Mouse (Mus musculus): ENCODE measurements at regions not wholly inside any gene's neighbourhood (a gene's known extent, or its start where the extent isn't known, plus 50 kb on each side); places are given as distances from the start of the nearest gene placed in this dataset.

DNA sequence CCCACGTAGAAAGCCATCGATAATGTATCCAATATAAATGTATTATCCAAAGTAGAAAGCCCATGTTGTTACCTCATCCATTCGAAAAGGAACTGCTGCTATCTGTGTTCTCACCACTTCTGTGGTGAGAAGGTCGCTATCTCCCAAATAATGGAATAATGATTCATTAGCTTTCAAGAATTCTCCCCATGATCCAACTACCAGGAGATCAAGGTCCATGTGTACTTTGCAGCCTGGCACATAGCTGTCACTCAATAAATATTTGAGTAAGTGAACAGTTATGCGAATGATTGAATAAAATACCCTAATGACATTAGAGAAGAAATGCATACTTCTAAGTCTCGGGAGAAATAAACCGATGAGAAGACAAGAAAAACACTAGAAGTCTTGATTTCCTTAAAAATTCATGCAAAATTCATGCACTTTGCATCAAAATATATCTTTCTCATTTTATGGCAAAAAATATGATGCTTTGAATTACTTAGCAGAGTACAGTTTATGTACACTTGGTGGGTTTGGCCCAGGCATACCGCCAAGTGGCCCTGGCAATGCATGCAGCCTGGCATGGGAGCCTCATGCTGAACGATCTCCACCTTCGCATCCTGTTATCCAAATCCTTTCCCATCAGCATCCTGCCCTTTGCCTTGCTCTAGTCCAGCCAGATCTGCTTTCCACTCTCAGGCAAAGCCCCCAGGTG, 208.7 kb downstream of the Rpl10-ps3 start:
- Histone ChIP-seq H3K4me3 (ENCODE audit: control insufficient read depth in 1 of 2, insufficient read depth in 1 of 2, low read depth in 2 of 2, low read length in 2 of 2) (no peak overlapping the region), H3K9ac (ENCODE audit: control insufficient read depth, low read depth, low read length, poor library complexity, severe bottlenecking) (no peak overlapping the region), H3K4me1 (ENCODE audit: control insufficient read depth in 1 of 2, insufficient read depth in 2 of 2, low read length in 2 of 2) (no peaks in the 10 kb centered on the region), H3K36me3 (ENCODE audit: control insufficient read depth in 1 of 2, insufficient read depth in 2 of 2, low read length in 2 of 2) (no peaks in the 10 kb centered on the region), H3K27me3 (ENCODE audit: control insufficient read depth in 1 of 2, insufficient read depth in 2 of 2, low read length in 2 of 2) (no peaks in the 10 kb centered on the region), H3K27ac (ENCODE audit: control insufficient read depth, low read depth, low read length) (no peak overlapping the region), H3K9me3 (replicated peaks; ENCODE audit: insufficient read depth, low read length) (no peaks in the 10 kb centered on the region), H3K79me2 (ENCODE audit: control insufficient read depth, insufficient read depth, low read length, poor library complexity) (no peaks in the 10 kb centered on the region)
- TF ChIP-seq POLR2AphosphoS2 (IDR thresholded peaks at IDR 0.05; ENCODE audit: low read length) (no peak), MAFK (IDR thresholded peaks at IDR 0.05; ENCODE audit: borderline replicate concordance, low read depth, low read length) (no peak), USF2 (IDR thresholded peaks at IDR 0.05; ENCODE audit: borderline replicate concordance in 1 of 2, insufficient read depth in 1 of 2, low read depth in 1 of 2, low read length in 2 of 2) (no peak), NRF1 (IDR thresholded peaks at IDR 0.05; ENCODE audit: insufficient read depth, low read depth, low read length, poor library complexity, severe bottlenecking) (no peak), MAZ (IDR thresholded peaks at IDR 0.05; ENCODE audit: low read depth, low read length) (no peak), UBTF (IDR thresholded peaks at IDR 0.05; ENCODE audit: borderline replicate concordance, insufficient read depth, low read depth, low read length) (no peak), CHD2 (IDR thresholded peaks at IDR 0.05; ENCODE audit: low read length) (no peak), EP300 (IDR thresholded peaks at IDR 0.05; ENCODE audit: low read depth in 1 of 2, low read length in 2 of 2) (no peak), NELFE (IDR thresholded peaks at IDR 0.05; ENCODE audit: low read depth, low read length) (no peak), CTCF (IDR thresholded peaks at IDR 0.05 in 2 of 3, conservative IDR thresholded peaks at IDR 0.05 in 1 of 3; ENCODE audit: control insufficient read depth in 1 of 3, insufficient read depth in 1 of 3, low read depth in 2 of 3, low read length in 3 of 3, poor library complexity in 1 of 3, severe bottlenecking in 1 of 3) (no peak), CHD1 (IDR thresholded peaks at IDR 0.05; ENCODE audit: low read depth, low read length) (no peak)
- DNase-seq (ENCODE audit: low read depth, low spot score): no peak

DNA sequence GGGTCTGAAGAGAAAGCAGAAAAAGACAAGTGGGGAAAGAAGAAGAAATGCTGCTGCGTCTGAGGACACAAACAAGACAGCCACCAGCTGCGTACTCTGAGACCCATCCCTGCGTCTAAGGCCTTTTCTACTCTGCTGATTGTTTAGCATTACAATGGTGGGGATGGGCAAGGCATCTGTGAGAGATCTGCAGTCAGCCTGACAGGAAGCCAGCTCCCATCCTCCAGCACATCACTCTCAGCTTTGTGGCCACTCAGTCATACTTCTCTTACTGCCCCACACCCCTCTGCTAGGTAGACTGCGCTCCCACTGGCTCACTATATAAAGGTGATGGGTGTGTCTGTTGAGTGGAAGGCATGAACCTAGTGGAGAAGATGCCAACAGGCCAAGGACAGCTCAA, 220.5 kb downstream of the Rpl10-ps3 start:
- no peak overlapping the region for H3K9ac ChIP-seq (ENCODE audit: control insufficient read depth, low read depth, low read length, poor library complexity, severe bottlenecking)
- H3K27ac ChIP-seq (ENCODE audit: control insufficient read depth, low read depth, low read length): no peak overlapping the region
- no peak for DNase-seq (ENCODE audit: low read depth, low spot score)
- TF ChIP-seq CHD2 (IDR thresholded peaks at IDR 0.05; ENCODE audit: low read length) (no peak), CTCF (IDR thresholded peaks at IDR 0.05 in 2 of 3, conservative IDR thresholded peaks at IDR 0.05 in 1 of 3; ENCODE audit: control insufficient read depth in 1 of 3, insufficient read depth in 1 of 3, low read depth in 2 of 3, low read length in 3 of 3, poor library complexity in 1 of 3, severe bottlenecking in 1 of 3) (no peak), SIN3A (IDR thresholded peaks at IDR 0.05; ENCODE audit: low read length) (no peak), HCFC1 (IDR thresholded peaks at IDR 0.05; ENCODE audit: low read depth, low read length) (no peak)
- no peaks in the 10 kb centered on the region for H3K4me1 ChIP-seq (ENCODE audit: control insufficient read depth in 1 of 2, insufficient read depth in 2 of 2, low read length in 2 of 2)
- no peaks in the 10 kb centered on the region for H3K9me3 ChIP-seq (replicated peaks; ENCODE audit: insufficient read depth, low read length)
- no peaks in the 10 kb centered on the region for H3K79me2 ChIP-seq (ENCODE audit: control insufficient read depth, insufficient read depth, low read length, poor library complexity)
- H3K36me3 ChIP-seq (ENCODE audit: control insufficient read depth in 1 of 2, insufficient read depth in 2 of 2, low read length in 2 of 2): no peaks in the 10 kb centered on the region
- H3K27me3 ChIP-seq (ENCODE audit: control insufficient read depth in 1 of 2, insufficient read depth in 2 of 2, low read length in 2 of 2): no peaks in the 10 kb centered on the region
- no peak overlapping the region for H3K4me3 ChIP-seq (ENCODE audit: control insufficient read depth in 1 of 2, insufficient read depth in 1 of 2, low read depth in 2 of 2, low read length in 2 of 2)

Measured in MEL (cell line).